Mouse (Mus musculus) liver, adult 2 months (tissue): ENCODE measurements around the gene Ccdc70.

ENCODE experiments used
- CTCF ChIP-seq: fragments of 200-500 bp; IDR thresholded peaks from 2 replicates; pipeline ENCODE4 v1.5.1; 2011; ENCODE audit warnings: low read depth, low read length, control low read depth
- POLR2A ChIP-seq: fragments of 200-500 bp; IDR thresholded peaks from 2 replicates; pipeline ENCODE4 v1.6.1; 2011; ENCODE audit warnings: low read length, control low read depth; ENCODE audit not compliant: insufficient read depth; ENCODE audit errors: extremely low read depth

- TF ChIP-seq CTCF (peak; percentile 75), POLR2A (no peak)
These were observed 22.6 kb downstream of the Ccdc70 start for GRCm38 (mm10) chr8:21992184-21992583.
